Comparison of ENCODE assay signal across 8 mouse cellular contexts in the genomic region with DNA sequence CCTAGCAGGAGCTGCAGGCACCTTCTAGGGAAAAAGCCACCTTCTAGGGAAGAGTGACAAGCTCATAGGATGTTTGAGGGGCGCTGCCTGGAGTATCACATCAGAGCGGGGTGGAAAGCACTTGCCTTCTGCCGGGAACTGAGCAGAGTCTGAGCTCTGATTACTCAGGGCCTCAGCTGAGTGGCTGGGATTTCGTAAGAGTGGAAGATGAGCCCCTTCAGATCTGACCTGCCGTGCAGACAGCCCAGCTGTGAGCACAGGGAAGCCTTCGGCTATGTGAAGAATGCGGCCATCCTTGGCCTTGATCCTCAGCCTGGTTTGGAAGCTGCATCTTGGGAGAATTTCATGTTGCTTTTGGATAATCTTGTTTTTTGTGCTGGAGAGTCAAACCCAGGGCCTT. TPM values are rescaled to one million over a fixed set of nuclear protein-coding genes. Genes with fewer than 3 reads are reported as not detected.
A peak's percentile ranks its signal among the peaks of the same experiment; 100 is the strongest.
DNase-seq lines count a peak whose midpoint lies in the region; ATAC-seq and TF ChIP-seq lines count a peak whose summit lies in the region.

No protein-coding gene starts in this region.

- no peak overlapping the region for H3K4me2 ChIP-seq in kidney, postnatal 0 days (ENCODE audit: low read length)
- peak overlapping the region; percentile 97 for H3K4me2 ChIP-seq in myocyte (ENCODE audit: low read depth)

- no peaks in the 10 kb centered on the region for H3K27me3 ChIP-seq in kidney, postnatal 0 days (ENCODE audit: insufficient read depth, low read length)
- H3K27me3 ChIP-seq in myocyte (ENCODE audit: control insufficient read depth, insufficient read depth, insufficient read length): no peaks in the 10 kb centered on the region

- WGBS in kidney, postnatal 0 days: 28% methylated on average over 7 of the region's 7 CpGs
- 19% methylated on average over 7 of the region's 7 CpGs for WGBS in bone marrow, adult 2 months

- TF ChIP-seq POLR2A in bone marrow, adult 2 months (IDR thresholded peaks at IDR 0.05; ENCODE audit: borderline replicate concordance, control insufficient read depth, low read depth, low read length): no peak
- TF ChIP-seq POLR2A in myocyte (IDR thresholded peaks at IDR 0.05; ENCODE audit: insufficient read length, low read depth): no peak

- no peak for TF ChIP-seq CTCF in kidney, postnatal 0 days (IDR thresholded peaks at IDR 0.05; ENCODE audit: low read depth)
- TF ChIP-seq CTCF in bone marrow, adult 2 months (IDR thresholded peaks at IDR 0.05; ENCODE audit: control insufficient read depth, insufficient read depth, low read length): no peak

- H3K4me3 ChIP-seq in kidney, postnatal 0 days (replicated peaks; ENCODE audit: low read depth, low read length): no peak overlapping the region
- H3K4me3 ChIP-seq in bone marrow, adult 2 months (replicated peaks; ENCODE audit: control insufficient read depth, low read depth, low read length): peak overlapping the region; percentile 8
- H3K4me3 ChIP-seq in myocyte: peak overlapping the region; percentile 9

- peaks cover 55% of the 10 kb centered on the region for H3K79me2 ChIP-seq in myocyte (ENCODE audit: control insufficient read depth, insufficient read depth)

- H3K4me1 ChIP-seq in kidney, postnatal 0 days (replicated peaks; ENCODE audit: insufficient read depth, low read length): peaks cover 10% of the 10 kb centered on the region; the same call in 1 of the 2 replicates
- H3K4me1 ChIP-seq in bone marrow, adult 2 months (ENCODE audit: control insufficient read depth, insufficient read depth, low read length): peaks cover 1% of the 10 kb centered on the region; the same call in 1 of the 2 replicates

- H3K27ac ChIP-seq in kidney, postnatal 0 days: no peak overlapping the region
- peak overlapping the region; percentile 44 for H3K27ac ChIP-seq in bone marrow, adult 2 months (ENCODE audit: control insufficient read depth, insufficient read depth, low read depth, low read length, poor library complexity)

- no peaks in the 10 kb centered on the region for H3K9me3 ChIP-seq in kidney, postnatal 0 days (replicated peaks; ENCODE audit: low read length)

- H3K36me3 ChIP-seq in kidney, postnatal 0 days (ENCODE audit: insufficient read depth, low read length): no peaks in the 10 kb centered on the region
- H3K36me3 ChIP-seq in myocyte (ENCODE audit: control insufficient read depth, insufficient read depth): peaks cover 9% of the 10 kb centered on the region

- peak; percentile 70 for DNase-seq in kidney, postnatal 0 days (ENCODE audit: low spot score)
- no peak for DNase-seq in kidney, adult 9 months
- peak; percentile 34 for DNase-seq in gastrocnemius, postnatal 25 days
- no peak for DNase-seq in right cerebral cortex, adult 2 months (ENCODE audit: low spot score in 2 of 2)
- no peak for DNase-seq in frontal cortex, postnatal 36 days (ENCODE audit: low spot score in 2 of 2)
- no peak for DNase-seq in MN1 (ENCODE audit: low spot score)

- no peak overlapping the region for H3ac ChIP-seq in myocyte (ENCODE audit: control insufficient read depth, insufficient read length)

- no peak overlapping the region for H3K9ac ChIP-seq in kidney, postnatal 0 days (ENCODE audit: low read depth, low read length)

- 0 out of 2 replicates have a peak, but pooled peaks have one; percentile 47 for ATAC-seq in kidney, postnatal 0 days (replicated peaks; ENCODE audit: low FRiP score, low read depth)

TF ChIP-seq in myocyte, 11 proteins besides CTCF, POLR2A, EP300 and RAD21:
- peak; percentile 16 to 93 (median 47) for TF ChIP-seq MYOG (IDR thresholded peaks at IDR 0.05; ENCODE audit: control insufficient read depth in 1 of 3, insufficient read depth in 1 of 3, insufficient read length in 2 of 3, low read depth in 2 of 3)
- TF ChIP-seq TCF12 (IDR thresholded peaks at IDR 0.05; ENCODE audit: insufficient read depth, poor library complexity, severe bottlenecking): peak; percentile 37
- TF ChIP-seq USF1 (IDR thresholded peaks at IDR 0.05; ENCODE audit: low read depth): no peak
- peak in 2 of 3 experiments; percentile 61 to 76 for TF ChIP-seq MYOD1 (IDR thresholded peaks at IDR 0.05; ENCODE audit: control insufficient read depth in 1 of 3, insufficient read length in 2 of 3, low read depth in 2 of 3)
- TF ChIP-seq E2F4 (IDR thresholded peaks at IDR 0.05; ENCODE audit: insufficient read depth): no peak
- TF ChIP-seq REST (IDR thresholded peaks at IDR 0.05; ENCODE audit: insufficient read depth, insufficient read length): no peak
- peak; percentile 93 for TF ChIP-seq CEBPB (IDR thresholded peaks at IDR 0.05; ENCODE audit: insufficient read depth, poor library complexity, severe bottlenecking)
- TF ChIP-seq SRF (IDR thresholded peaks at IDR 0.05; ENCODE audit: control insufficient read depth, insufficient read length, low read depth): no peak
- no peak for TF ChIP-seq MAX (IDR thresholded peaks at IDR 0.05; ENCODE audit: low read depth)
- no peak for TF ChIP-seq POLR2AphosphoS2 (IDR thresholded peaks at IDR 0.05; ENCODE audit: insufficient read length, low read depth)
- TF ChIP-seq TCF3 (IDR thresholded peaks at IDR 0.05; ENCODE audit: insufficient read length, low read depth): peak; percentile 40

RNA-seq across cellular contexts. Expression of a gene that starts 10.5 kb away (rescaled TPM):
- polyA plus RNA-seq in kidney, postnatal 0 days (2015; fragmentation: Nextera tagmentation; extraction: Ambion mirVana): 49.4 and 49.9 TPM in 2 replicates
- 14.1 TPM in 1 of 2 replicates, not detected in the other for polyA plus RNA-seq in bone marrow, adult 2 months (2011; ENCODE audit: insufficient read depth, insufficient read length, low replicate concordance, missing spikeins)
- total RNA-seq in gastrocnemius, postnatal 25 days (2021): 10 to 100 TPM in 1 of 2 experiments, 1 to 10 TPM in 1; 9.5 to 11.5 TPM
- 102 TPM for polyA plus RNA-seq in myocyte (2012; fragmentation: generic; extraction: Trizol)

Comparison
In these comparisons a context has a peak if more than half of its experiments do, and no peak if none do; other contexts are left out.
1. DNase-seq: peak in kidney, postnatal 0 days (single experiment) and gastrocnemius, postnatal 25 days (single experiment); none in kidney, adult 9 months (single experiment), right cerebral cortex, adult 2 months (0 of 2), frontal cortex, postnatal 36 days (0 of 2) and MN1 (single experiment).